Mouse (Mus musculus): ENCODE measurements at regions not wholly inside any gene's neighbourhood (a gene's known extent, or its start where the extent isn't known, plus 50 kb on each side); places are given as distances from the start of the nearest gene placed in this dataset.
"Not testable (repeated sequence)": the region's sequence is repeated elsewhere in the genome, so short reads cannot be mapped to it uniquely, and the experiment has no call there.

- DNase-seq (ENCODE audit: low spot score in 2 of 2), result peak; percentile 38 to 45
Observed at GRCm38 (mm10) chr4:145774241-145774761, 94.3 kb upstream of the Zfp986 start.

- not testable (repeated sequence) for DNase-seq (ENCODE audit: low spot score in 2 of 2)
Observed at GRCm38 (mm10) chr4:145774884-145775283, 93.7 kb upstream of the Zfp986 start.

- not testable (repeated sequence) for DNase-seq (ENCODE audit: low spot score in 2 of 2)
Observed at GRCm38 (mm10) chr4:145776531-145776930, 92.1 kb upstream of the Zfp986 start.

- not testable (repeated sequence) for DNase-seq (ENCODE audit: low spot score in 2 of 2)
Observed at GRCm38 (mm10) chr4:145781281-145781896, 87.2 kb upstream of the Zfp986 start.

- DNase-seq (ENCODE audit: low spot score in 2 of 2), result not testable (repeated sequence)
Observed at GRCm38 (mm10) chr4:145814674-145815073, 53.9 kb upstream of the Zfp986 start.

Measured in adrenal gland, adult 18-20 months (tissue).